Mouse (Mus musculus): Measurements from ENCODE around the gene Cutc. TPM values are rescaled to one million over a fixed set of nuclear protein-coding genes. Genes with fewer than 3 reads are reported as not detected.

Cutc gene
- total RNA-seq (2021) = 10 to 100 TPM; 12.1 to 15.0 TPM
- polyA plus RNA-seq (2012; rRNA removed) = 8.6 and 14.5 TPM in 2 replicates
- long read RNA-seq, transcript Cutc-202 (9 exons, 1,233 nt) = major isoform, 10 of 15 reads
- long read RNA-seq, partial matches to known transcripts = 0 of 15 reads
- long read RNA-seq, other reads (novel, unspliced or antisense) = 4 of 15 reads

DNA sequence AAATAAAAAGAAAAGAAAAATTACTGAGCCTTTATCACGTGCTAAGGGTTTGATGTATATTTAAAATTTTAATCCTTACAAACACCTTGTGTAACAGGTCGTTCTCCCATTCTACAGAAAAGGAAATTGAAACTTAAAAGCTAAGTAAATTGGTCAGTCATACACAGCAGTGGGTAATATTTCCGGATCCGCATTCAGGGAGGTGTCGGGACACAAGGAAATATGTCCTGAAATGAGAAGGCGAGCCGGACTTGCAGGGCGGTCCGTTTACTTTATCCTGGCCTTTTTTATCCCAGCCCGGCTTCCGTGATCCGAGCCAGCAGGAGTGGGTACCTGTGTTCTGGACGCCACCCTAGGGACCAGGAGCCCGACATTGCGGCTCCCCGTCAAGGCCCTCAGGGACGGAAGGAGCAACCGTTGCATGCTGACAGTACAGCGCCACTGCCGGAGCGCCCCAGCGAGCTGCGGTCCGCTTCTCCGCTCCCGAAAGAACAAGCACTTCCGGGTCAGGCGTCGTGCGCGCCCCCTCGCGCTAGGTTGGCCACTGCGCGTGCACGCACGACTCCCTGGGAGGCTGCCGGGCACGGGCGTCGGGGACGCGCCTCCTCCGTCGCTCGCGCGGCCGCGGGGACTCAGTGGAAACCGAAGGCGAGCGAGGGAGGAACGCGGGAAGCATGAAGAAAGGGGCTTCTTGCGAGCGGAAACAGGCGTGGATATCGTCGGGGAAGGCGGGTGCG lies at the start of gene Cutc, which contains the start of gene Cox15:
TSS of gene Cutc (plus strand) at position 508 of the 737 bp plus-strand sequence.
TSS of gene Cox15 (minus strand) at position 512 of the 737 bp plus-strand sequence.
- H3K27me3 ChIP-seq (ENCODE audit: control insufficient read depth, insufficient read depth, low read length) = no peaks in the 10 kb centered on the region
- intact Hi-C loops (cut with DNase I) = loop anchor here (2.0 to 10.0 kb wide), 5 partner anchors 64 to 322 kb away; partner anchors contain the start of genes Entpd7 and Slc25a28
- H3K4me1 ChIP-seq (ENCODE audit: control insufficient read depth, insufficient read depth, low read length) = no peaks in the 10 kb centered on the region; the same call in 1 of the 2 replicates
- peak within 1 kb of the TSS; percentile 78 for H3K4me3 ChIP-seq
- no peaks in the 10 kb centered on the region for H3K79me2 ChIP-seq (replicated peaks; ENCODE audit: control insufficient read depth, insufficient read depth, low read length)
- peak; percentile 98 to 99 for DNase-seq
- H3K27ac ChIP-seq = peak within 1 kb of the TSS; percentile 98
- under 1% methylated on average over 62 of the region's 62 CpGs for WGBS
- H3K9ac ChIP-seq (ENCODE audit: low read depth, low read length) = peak within 1 kb of the TSS; percentile 95
- peaks cover 5% of the 10 kb centered on the region; the same call in 1 of the 2 replicates for H3K36me3 ChIP-seq (ENCODE audit: control insufficient read depth, insufficient read depth, low read length)
- TF ChIP-seq EP300 (IDR thresholded peaks at IDR 0.05; ENCODE audit: insufficient read depth, low read depth, low read length) = no peak
- peak; percentile 89 for TF ChIP-seq POLR2A (IDR thresholded peaks at IDR 0.05; ENCODE audit: insufficient read depth, low read depth, low read length)

DNA sequence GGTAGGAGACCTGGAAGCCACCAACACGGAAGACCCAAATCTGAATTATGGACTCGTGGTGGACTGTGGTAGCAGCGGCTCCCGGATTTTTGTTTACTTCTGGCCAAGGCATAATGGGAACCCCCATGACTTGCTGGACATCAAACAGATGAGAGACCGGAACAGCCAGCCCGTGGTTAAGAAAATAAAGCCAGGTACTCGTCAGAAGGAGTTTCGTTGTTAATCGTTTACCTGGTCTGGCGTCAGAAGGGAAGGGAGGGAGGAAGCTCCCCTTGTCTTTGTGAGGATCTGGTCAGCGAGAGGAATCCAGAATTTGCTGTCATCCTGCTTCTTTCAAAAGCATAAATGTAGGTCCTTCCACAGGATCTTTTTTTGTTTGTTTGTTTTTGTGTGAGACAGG lies 48.6 kb upstream of the Cutc start:
- no peaks in the 10 kb centered on the region for H3K4me1 ChIP-seq (ENCODE audit: control insufficient read depth, insufficient read depth, low read length)
- H3K79me2 ChIP-seq (replicated peaks; ENCODE audit: control insufficient read depth, insufficient read depth, low read length) = no peaks in the 10 kb centered on the region
- WGBS = 92% methylated on average over 11 of the region's 11 CpGs
- no peaks in the 10 kb centered on the region for H3K36me3 ChIP-seq (ENCODE audit: control insufficient read depth, insufficient read depth, low read length)
- TF ChIP-seq EP300 (IDR thresholded peaks at IDR 0.05; ENCODE audit: insufficient read depth, low read depth, low read length) = no peak
- TF ChIP-seq CTCF (IDR thresholded peaks at IDR 0.05) = no peak
- no peak overlapping the region for H3K4me3 ChIP-seq
- no peaks in the 10 kb centered on the region for H3K27me3 ChIP-seq (ENCODE audit: control insufficient read depth, insufficient read depth, low read length)
- intact Hi-C loops (cut with DNase I) = no loop called here
- H3K9ac ChIP-seq (ENCODE audit: low read depth, low read length) = no peak overlapping the region
- no peak for DNase-seq
- H3K27ac ChIP-seq = no peak overlapping the region

DNA sequence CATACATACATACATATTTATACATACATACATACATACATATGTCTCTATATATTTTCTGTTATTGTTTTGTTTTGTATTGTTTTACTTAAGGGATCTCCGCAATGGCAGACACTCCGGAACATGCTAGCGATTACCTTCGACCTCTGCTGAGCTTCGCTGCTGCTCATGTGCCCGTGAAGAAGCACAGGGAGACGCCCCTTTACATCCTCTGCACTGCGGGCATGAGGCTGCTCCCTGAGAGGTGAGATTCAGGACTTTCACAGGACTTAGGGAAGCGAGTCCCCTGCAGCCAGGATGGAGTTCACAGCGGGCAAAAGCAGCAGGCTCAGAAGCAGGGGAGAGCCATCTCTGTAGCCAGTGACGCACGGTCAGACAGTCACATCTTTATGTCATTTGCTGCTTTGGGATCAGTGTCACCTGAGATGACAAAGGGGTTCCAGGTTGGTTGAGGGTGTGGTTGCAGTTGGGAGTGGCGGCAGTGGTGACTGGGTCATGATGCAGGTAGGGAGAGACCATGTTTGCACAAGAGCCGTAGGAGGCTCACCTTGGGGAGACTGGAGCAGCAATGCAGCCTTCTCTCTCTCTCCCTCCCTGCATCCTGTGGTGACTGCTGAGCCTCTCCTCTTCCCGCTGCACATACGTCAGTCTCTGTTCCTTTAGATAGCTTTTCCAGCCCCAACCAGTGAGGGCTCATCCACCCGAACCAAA lies 47.9 kb upstream of the Cutc start:
- no peaks in the 10 kb centered on the region for H3K27me3 ChIP-seq (ENCODE audit: control insufficient read depth, insufficient read depth, low read length)
- no peak overlapping the region for H3K9ac ChIP-seq (ENCODE audit: low read depth, low read length)
- no peaks in the 10 kb centered on the region for H3K79me2 ChIP-seq (replicated peaks; ENCODE audit: control insufficient read depth, insufficient read depth, low read length)
- no peaks in the 10 kb centered on the region for H3K36me3 ChIP-seq (ENCODE audit: control insufficient read depth, insufficient read depth, low read length)
- no peaks in the 10 kb centered on the region for H3K4me1 ChIP-seq (ENCODE audit: control insufficient read depth, insufficient read depth, low read length)
- 93% methylated on average over 17 of the region's 17 CpGs for WGBS
- intact Hi-C loops (cut with DNase I) = no loop called here
- H3K4me3 ChIP-seq = no peak overlapping the region
- H3K27ac ChIP-seq = no peak overlapping the region
- DNase-seq = no peak
- TF ChIP-seq CTCF (IDR thresholded peaks at IDR 0.05) = no peak
- TF ChIP-seq POLR2A (IDR thresholded peaks at IDR 0.05; ENCODE audit: insufficient read depth, low read depth, low read length) = no peak
- TF ChIP-seq EP300 (IDR thresholded peaks at IDR 0.05; ENCODE audit: insufficient read depth, low read depth, low read length) = no peak

DNA sequence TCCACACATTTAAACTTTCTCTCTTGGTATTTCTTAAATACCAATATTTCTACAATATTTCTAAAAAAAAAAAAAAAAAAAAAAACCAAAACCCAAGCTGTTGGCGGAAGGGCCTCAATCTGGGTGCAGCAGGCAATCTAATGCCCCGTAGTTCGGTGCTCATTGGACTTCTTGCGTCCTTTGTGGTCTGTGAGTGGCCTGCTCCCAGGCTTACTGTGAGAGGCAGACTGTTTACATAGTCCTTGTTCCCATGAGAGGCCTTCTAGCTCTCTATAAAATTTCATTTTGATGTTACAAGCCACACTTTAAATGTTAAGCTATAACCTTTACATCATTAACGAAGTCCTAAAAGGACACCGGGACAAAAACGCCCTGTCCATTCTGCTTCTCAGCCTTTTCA lies 44.6 kb upstream of the Cutc start:
- WGBS = 97% methylated on average over 7 of the region's 7 CpGs
- TF ChIP-seq EP300 (IDR thresholded peaks at IDR 0.05; ENCODE audit: insufficient read depth, low read depth, low read length) (no peak), POLR2A (IDR thresholded peaks at IDR 0.05; ENCODE audit: insufficient read depth, low read depth, low read length) (no peak), CTCF (IDR thresholded peaks at IDR 0.05) (no peak)

DNA sequence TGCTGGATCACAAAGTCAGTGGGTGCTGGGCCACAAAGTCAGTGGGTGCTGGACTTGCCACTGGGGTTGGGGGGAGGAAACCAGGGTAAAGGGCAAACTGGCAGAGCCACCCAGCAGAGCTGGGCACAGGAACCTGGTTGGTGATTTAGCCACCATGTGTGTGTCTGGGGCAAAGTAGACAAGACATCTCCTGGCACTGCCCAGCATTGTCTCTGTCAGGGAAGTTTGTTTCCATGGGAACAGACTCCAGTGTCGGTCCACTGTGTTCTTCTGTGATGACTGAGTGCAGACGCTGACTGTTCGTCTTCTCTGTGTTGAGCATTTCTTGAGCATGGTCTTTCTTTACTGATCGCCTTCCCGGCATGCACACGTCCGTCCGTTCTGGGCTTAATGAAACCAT lies 43.5 kb upstream of the Cutc start:
- no peaks in the 10 kb centered on the region for H3K36me3 ChIP-seq (ENCODE audit: control insufficient read depth, insufficient read depth, low read length)

More for the DNA sequence above, 44.6 kb upstream of the Cutc start:
- Histone ChIP-seq H3K36me3 (ENCODE audit: control insufficient read depth, insufficient read depth, low read length) (no peaks in the 10 kb centered on the region), H3K27me3 (ENCODE audit: control insufficient read depth, insufficient read depth, low read length) (no peaks in the 10 kb centered on the region), H3K9ac (ENCODE audit: low read depth, low read length) (no peak overlapping the region), H3K79me2 (replicated peaks; ENCODE audit: control insufficient read depth, insufficient read depth, low read length) (no peaks in the 10 kb centered on the region), H3K27ac (no peak overlapping the region), H3K4me3 (no peak overlapping the region), H3K4me1 (ENCODE audit: control insufficient read depth, insufficient read depth, low read length) (no peaks in the 10 kb centered on the region)
- intact Hi-C loops (cut with DNase I) = no loop called here
- no peak for DNase-seq

More for the DNA sequence above, 43.5 kb upstream of the Cutc start:
- 87% methylated on average over 8 of the region's 8 CpGs for WGBS
- TF ChIP-seq CTCF (IDR thresholded peaks at IDR 0.05) = no peak
- no peak for TF ChIP-seq EP300 (IDR thresholded peaks at IDR 0.05; ENCODE audit: insufficient read depth, low read depth, low read length)
- TF ChIP-seq POLR2A (IDR thresholded peaks at IDR 0.05; ENCODE audit: insufficient read depth, low read depth, low read length) = no peak
- no peaks in the 10 kb centered on the region for H3K27me3 ChIP-seq (ENCODE audit: control insufficient read depth, insufficient read depth, low read length)
- H3K79me2 ChIP-seq (replicated peaks; ENCODE audit: control insufficient read depth, insufficient read depth, low read length) = no peaks in the 10 kb centered on the region
- H3K9ac ChIP-seq (ENCODE audit: low read depth, low read length) = no peak overlapping the region
- no peak overlapping the region for H3K27ac ChIP-seq
- no peak for DNase-seq
- no peak overlapping the region for H3K4me3 ChIP-seq
- intact Hi-C loops (cut with DNase I) = no loop called here
- no peaks in the 10 kb centered on the region for H3K4me1 ChIP-seq (ENCODE audit: control insufficient read depth, insufficient read depth, low read length)
